Mouse (Mus musculus) CH12.LX (cell line): ENCODE results near the gene Vmn1r37.

ENCODE experiments used
- BHLHE40 ChIP-seq: IDR thresholded peaks from 2 replicates; pipeline ENCODE4 v1.6.1; 2011; ENCODE audit warnings: mild to moderate bottlenecking, low read depth, low read length, improper control_type of control experiment
- CHD1 ChIP-seq: IDR thresholded peaks from 2 replicates; pipeline ENCODE4 v1.6.1; 2012; ENCODE audit warnings: low read depth, low read length, improper control_type of control experiment, inconsistent platforms
- CTCF ChIP-seq, 2 experiments: IDR thresholded peaks in 1 of 2; conservative IDR thresholded peaks in 1 of 2; 2 replicates each; pipeline ENCODE4 v1.5.1; 2011 to 2012; ENCODE audit warnings: low read depth in 2 of 2, low read length in 2 of 2, improper control_type of control experiment in 1 of 2, inconsistent platforms in 1 of 2, mild to moderate bottlenecking in 1 of 2, moderate library complexity in 1 of 2
- ETS1 ChIP-seq: conservative IDR thresholded peaks from 2 replicates; pipeline ENCODE4 v1.6.1; 2012; ENCODE audit warnings: low read depth, mild to moderate bottlenecking, inconsistent platforms, low read length, improper control_type of control experiment, moderate library complexity
- GABPA ChIP-seq: IDR thresholded peaks from 2 replicates; pipeline ENCODE4 v1.6.1; 2012; ENCODE audit warnings: low read depth, low read length, improper control_type of control experiment, inconsistent platforms; ENCODE audit not compliant: insufficient replicate concordance
- JUND ChIP-seq: conservative IDR thresholded peaks from 2 replicates; pipeline ENCODE4 v1.6.1; 2011; ENCODE audit warnings: low read depth, low read length, improper control_type of control experiment
- MEF2A ChIP-seq: IDR thresholded peaks from 2 replicates; pipeline ENCODE4 v1.6.1; 2014; ENCODE audit warnings: low read depth, mild to moderate bottlenecking, inconsistent platforms, low read length, improper control_type of control experiment, borderline replicate concordance
- NELFE ChIP-seq: IDR thresholded peaks from 2 replicates; pipeline ENCODE4 v1.6.1; 2011; ENCODE audit warnings: low read depth, low read length, improper control_type of control experiment
- POLR2A ChIP-seq: IDR thresholded peaks from 2 replicates; pipeline ENCODE4 v1.6.1; 2011; ENCODE audit warnings: low read depth, mild to moderate bottlenecking, improper control_type of control experiment, low read length
- RAD21 ChIP-seq: IDR thresholded peaks from 2 replicates; pipeline ENCODE4 v1.6.1; 2011; ENCODE audit warnings: low read depth, mild to moderate bottlenecking, low read length, improper control_type of control experiment, moderate library complexity
- TCF12 ChIP-seq: IDR thresholded peaks from 2 replicates; pipeline ENCODE4 v1.6.1; 2014; ENCODE audit warnings: low read depth, mild to moderate bottlenecking, inconsistent platforms, low read length, improper control_type of control experiment
- USF1 ChIP-seq: IDR thresholded peaks from 2 replicates; pipeline ENCODE4 v1.6.1; 2014; ENCODE audit warnings: low read depth, mild to moderate bottlenecking, inconsistent platforms, low read length, improper control_type of control experiment
- ZC3H11A ChIP-seq: IDR thresholded peaks from 2 replicates; pipeline ENCODE4 v1.6.1; 2012; ENCODE audit warnings: low read depth, mild to moderate bottlenecking, inconsistent platforms, low read length, improper control_type of control experiment
- ZNF384 ChIP-seq: IDR thresholded peaks from 2 replicates; pipeline ENCODE4 v1.6.1; 2012; ENCODE audit warnings: low read depth, low read length, improper control_type of control experiment, inconsistent platforms

- TF ChIP-seq ETS1: no peak
- TF ChIP-seq MEF2A: no peak
- no peak for TF ChIP-seq JUND
- TF ChIP-seq NELFE: no peak
- TF ChIP-seq BHLHE40: no peak
- no peak for TF ChIP-seq CTCF (conservative IDR thresholded peaks at IDR 0.05 in 1 of 2, IDR thresholded peaks at IDR 0.05 in 1 of 2; ENCODE audit: low read depth in 2 of 2, low read length in 2 of 2)
- no peak for TF ChIP-seq TCF12
- no peak for TF ChIP-seq GABPA
- no peak for TF ChIP-seq ZNF384
- no peak for TF ChIP-seq USF1
- TF ChIP-seq POLR2A: no peak
- TF ChIP-seq ZC3H11A: no peak
- TF ChIP-seq CHD1: no peak
- no peak for TF ChIP-seq RAD21
These were observed 43.4 kb upstream of the Vmn1r37 start, which contains the start of gene Vmn1r35 for GRCm38 (mm10) chr6:66685806-66686205.
